Mouse (Mus musculus) bone marrow, adult 2 months (tissue): ENCODE data around the gene Dhfr.

ENCODE experiments used
- CTCF ChIP-seq: fragments of 200-500 bp; IDR thresholded peaks from 2 replicates; pipeline ENCODE4 v1.5.1; 2011; ENCODE audit warnings: low read length, control low read depth; ENCODE audit not compliant: control insufficient read depth, insufficient read depth
- POLR2A ChIP-seq: fragments of 200-500 bp; IDR thresholded peaks from 2 replicates; pipeline ENCODE4 v1.6.1; 2011; ENCODE audit warnings: low read depth, mild to moderate bottlenecking, control low read depth, low read length, borderline replicate concordance; ENCODE audit not compliant: control insufficient read depth

GRCm38 (mm10) chr13:92339787-92340186 lies 14.7 kb upstream of the Dhfr start:
- TF ChIP-seq CTCF (no peak), POLR2A (no peak)
